Mouse (Mus musculus) fibroblast of lung, adult 2 months (primary cell): Measurements from ENCODE around the gene Hoxc13.

ENCODE experiments used
- DNase-seq: peaks from one replicate; pipeline ENCODE4 v3.0.0-alpha.2; 2011; ENCODE audit warnings: low read depth

Hoxc13 gene

DNA sequence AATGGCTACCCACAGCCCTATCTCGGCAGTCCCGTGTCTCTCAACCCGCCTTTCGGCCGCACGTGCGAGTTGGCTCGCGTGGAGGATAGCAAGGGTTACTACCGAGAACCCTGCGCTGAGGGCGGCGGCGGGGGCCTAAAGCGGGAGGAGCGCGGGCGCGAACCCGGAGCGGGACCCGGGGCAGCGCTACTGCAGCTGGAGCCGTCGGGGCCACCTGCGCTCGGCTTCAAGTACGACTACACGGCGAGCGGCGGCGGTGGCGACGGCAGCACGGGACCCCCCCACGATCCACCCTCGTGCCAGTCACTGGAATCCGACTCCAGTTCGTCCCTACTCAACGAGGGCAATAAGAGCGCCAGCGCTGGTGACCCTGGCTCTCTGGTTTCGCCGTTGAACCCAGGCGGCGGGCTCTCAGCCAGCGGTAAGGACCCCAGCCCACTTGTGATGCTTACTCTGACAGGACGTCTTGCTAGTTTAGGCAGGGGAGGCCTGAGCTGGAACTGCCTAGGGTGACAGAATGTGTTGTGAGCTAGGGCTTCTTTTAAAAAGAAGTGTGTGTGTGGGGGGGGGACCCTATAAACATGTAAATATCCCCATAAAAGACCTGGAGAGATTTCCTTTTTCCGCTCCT is 16.2 kb downstream of the Hoxc13 start:
- DNase-seq, result no peak

DNA sequence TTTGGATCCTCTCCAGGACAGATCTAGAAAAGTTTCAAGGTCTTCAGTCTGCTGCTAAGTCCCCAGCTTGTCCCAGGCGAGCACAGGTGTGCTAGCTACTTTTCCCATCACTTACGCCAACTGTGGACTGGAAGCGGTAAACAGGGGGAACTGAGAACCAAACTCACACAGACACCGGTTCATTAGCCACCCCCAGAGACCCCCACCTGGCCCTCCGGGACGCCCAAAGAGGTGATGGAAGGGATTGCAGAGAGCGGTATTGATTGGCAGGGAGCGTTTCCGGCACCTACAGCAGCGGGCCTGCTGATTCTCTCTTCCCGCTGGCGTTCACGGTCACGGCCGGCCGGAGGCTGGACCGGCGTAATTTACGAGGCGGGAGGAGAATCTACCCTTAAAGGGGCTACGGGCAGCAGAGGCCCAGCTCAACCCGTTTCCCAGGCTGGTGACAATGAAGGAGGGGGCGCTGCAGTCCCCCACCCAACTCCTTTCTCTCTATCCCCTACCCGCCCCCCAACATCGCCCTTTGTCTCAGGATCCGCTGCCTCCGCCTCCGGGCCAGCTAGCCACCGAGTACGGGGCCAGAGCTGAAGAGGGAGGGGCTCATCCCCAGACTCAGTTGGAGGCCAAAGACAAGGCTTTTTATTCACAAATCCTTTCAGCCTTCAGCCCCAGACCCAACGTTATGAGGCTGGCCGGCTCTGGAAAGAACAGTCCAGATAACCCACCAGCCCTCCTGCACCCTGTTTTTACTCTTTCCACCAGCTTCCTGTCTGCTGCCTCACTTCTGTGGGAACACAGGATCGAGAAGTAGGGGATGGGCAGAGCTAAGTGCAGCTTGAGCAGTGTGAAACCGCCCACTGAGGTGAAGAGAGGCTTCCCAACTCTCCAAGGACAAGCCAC is 18.6 kb downstream of the Hoxc13 start:
- DNase-seq, result no peak

DNA sequence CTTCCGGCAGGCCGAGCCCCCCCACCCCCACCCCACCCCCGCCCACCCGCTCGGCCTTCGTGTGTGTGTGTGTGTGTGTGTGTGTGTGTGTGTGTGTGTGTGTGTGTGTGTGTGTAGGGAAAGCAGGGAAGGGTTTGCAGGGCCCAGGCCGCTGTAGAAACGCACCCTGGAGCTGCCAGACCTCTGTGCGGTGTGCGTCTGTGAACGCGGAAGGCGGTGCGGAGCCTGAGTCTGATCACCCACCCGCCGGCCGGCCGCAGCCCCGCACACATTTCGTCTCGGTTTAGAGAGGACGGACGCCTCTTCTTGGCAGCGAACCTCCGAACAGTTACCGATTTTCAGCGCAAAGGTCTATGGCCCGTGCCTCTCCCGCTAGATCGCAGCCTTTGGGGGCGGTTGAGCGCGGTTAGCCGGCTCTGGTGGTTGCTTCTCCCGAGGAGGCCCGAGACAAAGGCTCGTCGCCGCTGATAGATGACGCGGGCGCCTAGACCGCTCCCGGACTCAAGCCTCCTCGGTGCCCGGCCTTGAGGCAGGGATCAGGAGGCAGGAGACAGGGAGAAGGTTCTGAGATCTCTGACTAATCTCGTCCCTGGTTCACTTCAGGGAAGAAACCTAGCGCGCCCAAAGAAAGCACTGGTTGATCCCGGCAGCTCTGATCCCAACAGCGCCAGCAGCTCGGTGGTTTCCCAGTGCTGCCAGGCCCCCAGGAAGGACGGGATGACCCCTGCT is 22.0 kb downstream of the Hoxc13 start:
- no peak for DNase-seq

DNA sequence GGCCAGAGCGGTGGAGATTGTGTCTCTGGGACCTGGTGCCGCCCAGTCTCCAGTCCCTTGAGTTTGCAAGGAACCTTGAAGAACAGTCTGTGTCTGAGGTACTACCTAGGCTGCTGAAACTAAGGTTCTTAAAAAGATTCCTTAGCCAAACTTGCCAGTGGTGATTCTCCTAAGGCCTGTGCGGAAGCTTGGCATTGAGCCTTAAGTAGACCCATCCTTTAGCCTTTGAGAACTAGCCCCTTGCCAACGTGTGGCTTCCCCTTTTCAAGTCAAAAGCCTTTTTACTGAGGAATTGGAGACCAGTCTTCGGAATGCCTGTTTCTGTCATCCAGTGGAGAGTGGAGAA is 22.5 kb downstream of the Hoxc13 start:
- no peak for DNase-seq

DNA sequence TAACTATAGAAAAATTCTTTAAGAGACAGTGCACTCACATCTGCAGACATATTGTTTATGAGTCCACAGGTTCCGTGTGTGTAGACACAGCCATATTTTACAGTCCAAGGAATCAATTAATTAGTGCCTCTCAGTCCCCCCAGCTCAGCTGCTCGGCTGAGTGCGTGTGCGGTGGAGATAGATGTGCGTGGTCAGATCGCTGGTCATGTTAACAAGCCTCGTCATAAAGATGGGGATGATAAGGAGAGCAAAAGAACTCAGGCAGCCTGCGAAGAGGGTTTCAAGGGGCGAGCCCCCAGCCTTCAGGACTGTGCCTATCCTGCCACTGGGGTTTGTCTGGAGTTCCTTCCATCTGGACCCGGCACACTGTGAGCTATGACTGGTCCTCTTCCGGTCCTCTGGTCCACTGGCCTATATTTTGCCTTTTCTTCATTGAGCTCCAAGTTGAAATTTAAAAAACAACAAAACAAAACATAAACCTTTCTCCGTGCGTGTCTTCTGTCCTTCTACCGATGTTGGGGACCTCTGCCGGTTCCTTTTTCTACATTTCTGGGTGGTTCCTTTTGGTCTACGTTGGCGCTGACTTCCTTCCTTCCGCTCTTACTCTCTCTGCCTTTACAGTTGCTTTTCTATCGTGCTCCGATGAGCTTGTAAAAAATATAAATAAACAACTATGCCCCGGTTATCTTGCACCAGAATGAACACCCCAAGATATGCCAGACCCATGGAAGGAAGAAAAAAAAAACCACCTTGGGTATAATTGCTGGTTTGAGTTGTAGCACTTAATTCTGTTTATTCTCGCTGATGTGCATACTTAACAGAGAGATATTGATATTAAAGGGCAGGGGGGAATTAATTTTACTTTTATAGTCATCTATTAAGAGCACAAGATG is 24.5 kb downstream of the Hoxc13 start:
- DNase-seq, result no peak

DNA sequence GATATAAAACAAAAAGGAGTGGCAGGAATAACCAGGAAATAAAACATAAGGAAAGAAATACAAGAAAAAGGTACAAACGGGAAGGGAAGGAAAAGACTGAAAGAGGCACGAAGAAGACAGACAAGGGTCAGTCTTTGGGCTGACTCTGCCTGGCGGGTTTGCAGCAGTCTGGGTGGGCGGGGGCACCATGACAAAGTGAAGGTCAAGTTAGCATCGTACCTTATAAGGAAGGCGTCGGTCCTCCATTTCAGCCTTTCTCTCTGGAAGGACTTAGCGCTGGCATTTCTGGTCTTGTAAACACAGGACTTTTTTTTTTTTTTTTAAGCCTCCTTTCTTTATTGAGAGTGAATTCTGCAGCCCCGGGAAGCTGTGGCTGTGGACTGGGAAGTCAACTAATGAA is 26.4 kb downstream of the Hoxc13 start:
- no peak for DNase-seq

DNA sequence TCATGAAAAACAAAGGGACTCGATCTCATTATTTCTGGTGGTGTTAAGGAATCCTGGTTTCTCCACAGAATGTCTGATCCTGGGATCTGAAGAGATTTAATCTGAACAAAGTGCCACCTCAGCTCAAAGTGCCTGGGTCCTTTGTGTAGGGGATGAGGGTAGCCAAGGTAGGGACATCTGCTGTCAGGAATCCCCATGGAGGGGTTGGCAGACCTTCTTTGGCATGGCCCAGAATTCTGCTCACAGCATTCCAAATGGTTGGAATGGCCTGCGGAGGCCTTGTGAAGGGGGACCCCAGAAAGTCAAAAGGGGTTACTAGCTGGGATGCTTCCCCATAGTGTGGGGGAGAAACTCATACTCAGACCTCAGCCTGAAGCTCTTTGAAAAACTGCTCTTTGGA is 27.9 kb downstream of the Hoxc13 start:
- no peak for DNase-seq

DNA sequence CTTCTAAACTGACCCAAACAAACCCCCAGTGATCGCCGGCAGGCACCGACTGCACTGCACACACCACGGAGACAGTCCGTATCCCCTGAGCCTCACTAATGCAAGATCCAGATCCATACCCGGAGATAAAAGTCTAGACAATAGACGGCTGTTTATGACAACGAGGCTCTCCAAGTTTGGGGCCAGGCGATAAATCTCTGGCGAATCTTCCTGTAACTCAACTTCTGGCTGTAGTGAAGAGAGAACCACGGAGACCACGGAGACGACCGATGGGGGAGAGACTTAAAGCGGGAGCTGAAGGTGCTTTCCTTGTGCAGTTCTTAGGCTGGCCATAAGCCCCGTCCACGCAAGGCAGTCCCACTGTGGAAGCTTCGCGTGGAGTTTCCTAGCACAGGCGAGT is 28.8 kb downstream of the Hoxc13 start:
- no peak for DNase-seq

DNA sequence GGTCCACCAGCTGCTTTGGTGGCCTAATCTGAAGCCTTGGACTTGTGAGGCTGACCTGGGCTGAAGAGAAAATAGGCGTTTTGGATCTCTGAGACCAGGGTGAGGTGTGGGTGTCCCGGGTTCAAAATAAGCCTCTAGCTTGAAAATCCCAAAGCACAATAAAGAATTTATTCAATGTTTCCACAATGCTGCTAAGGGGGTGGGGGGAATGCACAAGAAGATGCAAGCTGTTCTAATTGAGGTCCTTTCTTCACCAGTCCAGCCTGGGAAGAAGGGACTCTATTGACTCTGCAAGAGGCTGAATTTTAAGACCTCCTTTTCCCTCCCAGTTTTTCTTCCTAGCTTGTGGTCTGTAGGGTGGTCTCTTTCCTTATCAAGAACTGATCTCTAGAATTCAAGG is 30.0 kb downstream of the Hoxc13 start:
- DNase-seq, result no peak

DNA sequence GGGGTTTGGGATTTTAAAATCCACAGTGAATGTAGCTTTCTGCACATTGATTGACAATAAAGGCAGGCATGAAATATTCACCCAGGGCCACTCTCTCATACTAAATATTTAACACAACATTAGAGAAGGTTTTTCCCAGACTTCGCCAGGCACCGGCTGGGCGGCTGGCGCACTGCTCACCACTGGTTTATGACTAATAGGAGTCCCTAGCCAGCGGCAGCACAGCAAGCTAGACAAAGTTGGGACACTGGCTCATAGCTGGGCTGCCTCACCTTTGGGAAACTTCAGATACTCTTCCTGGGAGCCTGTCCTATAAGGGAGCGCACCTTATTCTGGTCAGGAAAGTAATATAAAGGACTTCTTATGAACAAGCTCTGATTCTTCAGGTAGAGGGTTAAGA is 32.7 kb downstream of the Hoxc13 start:
- DNase-seq, result no peak

DNA sequence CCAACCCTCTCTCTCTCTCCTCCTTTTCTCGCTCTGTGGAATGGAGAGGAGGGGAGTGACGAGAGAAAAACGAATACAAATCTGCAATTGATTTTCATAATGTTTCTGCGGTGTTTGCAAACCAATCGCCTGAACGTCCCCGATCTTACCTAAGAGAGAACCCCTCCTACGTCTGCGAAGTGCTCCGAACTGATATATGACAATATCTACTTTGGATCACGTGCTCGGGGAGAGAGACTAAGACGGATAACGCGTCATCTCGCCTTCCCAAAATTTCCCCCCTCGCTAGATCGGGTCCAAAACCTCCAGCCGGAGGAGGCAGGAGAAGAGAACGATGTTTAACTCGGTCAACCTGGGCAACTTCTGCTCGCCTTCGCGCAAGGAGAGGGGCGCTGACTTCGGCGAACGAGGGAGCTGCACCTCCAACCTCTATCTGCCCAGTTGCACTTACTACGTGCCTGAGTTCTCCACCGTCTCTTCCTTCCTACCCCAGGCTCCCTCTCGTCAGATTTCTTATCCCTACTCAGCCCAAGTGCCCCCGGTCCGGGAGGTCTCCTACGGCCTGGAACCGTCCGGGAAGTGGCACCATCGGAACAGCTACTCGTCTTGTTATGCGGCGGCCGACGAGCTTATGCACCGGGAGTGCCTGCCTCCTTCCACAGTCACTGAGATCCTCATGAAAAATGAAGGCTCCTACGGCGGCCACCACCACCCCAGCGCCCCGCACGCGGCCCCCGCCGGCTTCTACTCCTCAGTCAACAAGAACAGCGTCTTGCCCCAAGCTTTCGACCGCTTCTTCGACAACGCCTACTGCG is 33.5 kb downstream of the Hoxc13 start, which contains the start of gene Hoxc11:
TSS of gene Hoxc11 (plus strand) at position 236 of the 815 bp plus-strand sequence.
- no peak for DNase-seq

DNA sequence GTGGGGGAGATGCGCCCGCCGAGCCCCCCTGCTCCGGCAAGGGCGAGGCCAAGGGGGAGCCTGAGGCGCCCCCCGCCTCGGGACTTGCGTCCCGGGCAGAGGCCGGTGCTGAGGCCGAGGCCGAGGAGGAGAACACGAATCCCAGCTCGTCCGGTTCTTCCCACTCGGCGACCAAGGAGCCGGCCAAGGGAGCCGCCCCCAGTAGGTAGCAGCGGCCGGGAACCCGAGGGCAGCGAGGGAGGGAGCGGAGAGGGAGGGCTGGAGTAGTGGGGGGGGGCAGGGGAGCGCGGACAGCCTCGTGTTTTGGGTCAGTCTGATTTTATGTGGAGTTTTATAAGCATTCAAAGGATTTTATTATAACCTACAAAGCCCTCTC is 34.1 kb downstream of the Hoxc13 start:
- DNase-seq, result no peak

DNA sequence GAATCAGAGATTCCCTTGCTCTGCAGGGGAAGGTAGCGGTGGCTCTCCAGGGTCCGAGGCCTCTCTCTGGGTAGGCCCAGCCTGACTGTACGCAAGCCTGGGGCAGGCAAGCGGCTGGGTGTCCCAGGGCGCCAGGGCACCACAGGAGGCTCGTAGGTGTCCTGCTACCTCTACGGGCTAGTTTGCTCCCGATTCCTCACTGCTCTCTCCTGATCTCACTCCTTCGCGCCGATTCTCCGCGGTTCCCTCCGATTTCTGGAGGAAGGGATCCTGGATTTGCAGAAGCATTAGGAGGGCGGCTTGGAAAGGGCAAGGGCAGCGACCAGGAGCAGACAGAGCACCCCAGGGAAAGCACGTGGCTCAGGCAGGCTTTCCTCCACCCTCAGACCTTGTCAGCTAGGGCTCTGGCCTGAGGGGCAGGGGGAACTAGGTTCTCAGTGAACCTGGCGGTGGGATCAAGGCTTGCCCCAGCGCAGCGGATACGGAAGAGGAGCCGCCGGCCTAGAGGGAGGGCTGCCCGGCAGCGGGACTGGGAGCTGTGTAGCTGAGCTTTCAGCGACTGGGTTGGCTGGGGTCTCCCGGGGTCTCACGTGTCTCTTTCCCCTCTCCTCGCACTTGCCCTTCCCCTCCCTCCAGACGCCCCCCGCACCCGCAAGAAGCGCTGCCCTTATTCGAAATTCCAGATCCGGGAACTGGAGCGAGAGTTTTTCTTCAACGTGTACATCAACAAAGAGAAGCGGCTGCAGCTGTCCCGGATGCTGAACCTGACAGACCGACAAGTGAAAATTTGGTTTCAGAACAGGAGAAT is 35.1 kb downstream of the Hoxc13 start:
- DNase-seq, result no peak

DNA sequence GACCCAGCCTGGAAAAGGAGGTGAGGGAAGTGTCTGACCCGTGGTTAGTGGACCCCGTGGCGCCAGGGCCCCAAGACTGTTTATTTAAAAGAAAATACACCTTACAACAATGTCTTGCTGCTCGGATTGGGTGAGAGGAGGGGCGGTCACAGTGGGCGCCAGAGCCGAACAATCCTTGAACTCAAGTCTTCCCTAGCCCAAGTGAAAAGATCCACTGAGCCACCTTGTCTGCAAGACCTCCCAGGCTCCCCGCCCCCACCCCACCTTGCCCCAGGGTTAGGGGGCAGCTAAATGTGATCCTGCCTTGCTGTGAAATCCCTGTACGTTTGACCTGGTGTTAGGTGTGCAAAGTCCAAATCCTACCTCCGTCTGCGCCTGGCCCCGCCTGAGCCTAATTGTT is 36.0 kb downstream of the Hoxc13 start:
- no peak for DNase-seq

DNA sequence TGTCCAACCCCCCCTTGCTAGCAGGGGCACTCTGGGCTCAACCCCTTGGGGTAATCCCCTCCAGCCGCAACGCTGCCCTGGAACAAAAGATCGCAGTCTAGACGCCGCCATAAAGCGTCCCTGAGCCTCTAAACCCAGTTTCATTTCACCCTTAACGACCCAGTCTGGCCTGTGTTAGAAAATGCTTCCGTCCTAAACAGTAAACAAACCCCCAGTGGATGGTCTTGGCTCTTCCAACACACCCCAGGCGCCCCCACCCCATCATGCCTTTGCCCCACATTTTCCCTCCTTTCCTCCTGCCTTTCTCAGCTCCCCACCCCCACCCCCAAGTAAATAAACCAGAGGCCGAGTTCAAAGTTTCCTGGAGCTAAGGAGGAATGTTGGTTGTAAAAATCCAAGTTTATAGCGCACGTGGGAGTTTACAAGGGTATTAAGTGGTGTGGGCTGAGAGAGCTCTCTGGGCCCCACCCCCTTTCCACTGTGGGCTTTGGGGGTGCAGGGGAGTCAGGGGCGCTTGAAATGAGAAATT is 38.8 kb downstream of the Hoxc13 start:
- no peak for DNase-seq

DNA sequence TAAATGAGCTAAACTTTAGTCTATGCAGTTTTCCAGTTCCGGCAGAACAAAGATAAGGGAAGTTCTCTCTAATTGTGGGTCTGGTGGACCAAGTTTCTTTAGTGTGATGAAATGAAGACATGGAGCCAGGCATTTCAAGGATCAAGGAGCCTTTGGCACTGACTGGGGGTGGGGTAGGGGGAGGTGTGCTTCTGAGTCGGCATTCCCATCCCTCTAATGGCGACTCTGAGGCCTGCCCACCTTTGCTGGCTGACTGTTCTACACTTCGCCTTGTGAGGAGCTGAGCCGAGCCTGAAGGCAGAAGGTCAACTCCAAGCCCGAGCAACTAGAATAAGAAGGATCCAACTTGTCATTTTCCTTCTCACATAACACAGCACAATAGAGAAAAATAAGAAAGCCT is 40.8 kb downstream of the Hoxc13 start:
- DNase-seq, result no peak

DNA sequence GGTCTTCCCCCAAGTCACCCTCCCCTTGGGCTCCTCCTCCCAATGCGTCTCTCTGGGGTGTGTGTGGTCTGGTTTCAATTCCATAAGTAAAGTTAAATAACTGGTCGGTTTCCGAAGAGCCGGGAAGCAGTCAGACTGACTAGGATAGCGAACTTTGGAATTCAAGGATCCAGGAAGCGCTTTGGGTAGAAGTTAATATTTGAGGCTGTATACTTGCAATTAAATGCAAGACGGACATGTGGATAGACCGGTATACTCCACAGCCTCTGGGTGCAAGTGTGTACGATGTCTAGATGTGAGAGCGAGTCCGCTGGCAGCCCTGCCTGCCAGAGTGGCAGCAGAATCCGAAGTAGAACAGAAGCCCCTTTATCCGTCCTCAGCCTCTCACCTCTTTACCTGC is 41.6 kb downstream of the Hoxc13 start:
- no peak for DNase-seq

DNA sequence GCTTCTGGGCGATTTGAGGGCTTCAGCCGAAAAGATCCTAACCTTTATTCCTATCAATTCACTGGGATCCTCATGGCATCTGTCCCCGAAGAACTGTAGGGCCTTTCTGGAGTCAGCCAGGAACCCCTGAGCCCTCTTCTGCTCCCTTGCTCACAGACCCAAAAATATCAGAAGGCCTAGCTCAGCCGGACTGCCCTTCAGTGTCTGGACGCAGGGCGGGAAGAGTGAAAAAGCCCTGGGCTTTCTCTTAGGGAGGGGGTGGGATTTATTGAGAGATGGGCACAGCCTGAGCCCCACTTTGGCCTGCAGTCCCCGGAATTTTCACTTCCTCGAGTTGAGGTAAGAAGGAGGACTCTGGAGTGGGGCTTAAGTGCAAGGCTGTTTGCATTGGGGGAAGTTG is 42.4 kb downstream of the Hoxc13 start:
- no peak for DNase-seq

DNA sequence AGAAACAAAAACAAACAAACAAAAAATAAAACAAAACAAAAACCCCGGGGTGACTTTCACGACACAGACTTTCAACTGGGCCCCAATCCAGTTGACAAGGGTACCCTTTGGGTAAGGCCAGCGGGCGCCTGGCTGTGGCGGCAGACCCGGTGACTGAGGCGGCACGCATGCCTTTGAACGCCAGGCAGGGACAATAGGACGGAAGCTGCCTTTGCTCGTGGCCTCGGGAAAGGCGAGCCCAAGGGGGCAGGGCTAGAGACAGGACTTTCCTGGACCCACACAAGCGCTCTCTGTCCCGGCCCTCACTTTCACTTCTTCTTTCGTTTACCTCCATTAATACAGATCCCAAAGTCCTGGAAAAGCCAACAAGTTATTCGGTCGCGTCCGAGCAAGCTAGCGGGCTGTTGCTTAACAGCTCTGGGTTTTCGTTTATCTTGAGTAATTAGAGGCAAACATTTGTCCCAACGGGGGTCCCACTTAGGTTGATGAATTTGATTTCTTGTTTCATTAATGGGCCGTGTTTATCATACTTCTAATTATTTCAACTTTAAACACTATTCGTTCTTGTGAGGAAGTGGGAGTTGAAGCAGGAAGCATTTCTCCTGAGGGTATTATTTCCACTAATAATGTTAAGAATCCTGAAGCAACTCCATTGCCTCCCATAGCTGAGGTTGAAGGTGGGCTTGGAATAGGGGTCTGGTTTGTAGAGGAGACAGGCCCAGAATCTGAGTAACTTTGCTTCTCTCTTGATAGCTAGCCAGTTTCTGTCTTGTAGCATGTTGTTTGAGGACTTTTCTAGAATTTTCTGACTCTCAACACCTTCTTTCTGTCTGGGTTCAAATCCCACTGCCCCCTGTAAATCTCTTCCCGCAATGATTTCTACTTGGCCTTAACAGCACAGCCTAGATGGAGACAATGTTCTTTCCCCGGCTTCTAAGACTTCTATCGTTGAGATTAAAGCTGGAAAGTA is 43.1 kb downstream of the Hoxc13 start:
- DNase-seq, result no peak
